Mouse (Mus musculus): Measurements from ENCODE around the gene Sh3rf1. TPM values are rescaled to one million over a fixed set of nuclear protein-coding genes. Genes with fewer than 3 reads are reported as not detected.

Gene Sh3rf1
- 11.0 and 11.4 TPM in 2 replicates for polyA plus RNA-seq (2015; fragmentation: Nextera tagmentation; extraction: Ambion mirVana)

GRCm38 (mm10) chr8:61223729-61224379, at the start of gene Sh3rf1:
TSS of gene Sh3rf1 (plus strand) at chr8:61223872.
- H3K36me3 ChIP-seq: no peaks in the 10 kb centered on the region
- H3K27ac ChIP-seq: peak within 1 kb of the TSS; percentile 88
- H3K4me2 ChIP-seq: peak within 1 kb of the TSS; percentile 87
- ATAC-seq (ENCODE audit: insufficient number of reproducible peaks, low FRiP score, low TSS enrichment, low read depth): peak; percentile 86
- H3K9me3 ChIP-seq: no peaks in the 10 kb centered on the region
- peak within 1 kb of the TSS; percentile 80 for H3K9ac ChIP-seq
- peak within 1 kb of the TSS; percentile 79 for H3K4me3 ChIP-seq
- no peaks in the 10 kb centered on the region for H3K27me3 ChIP-seq
- peaks cover 25% of the 10 kb centered on the region for H3K4me1 ChIP-seq
- under 1% methylated on average over 74 of the region's 84 CpGs for WGBS

- Histone ChIP-seq H3K9me3 (no peaks in the 10 kb centered on the region), H3K27me3 (no peaks in the 10 kb centered on the region), H3K4me2 (no peak overlapping the region), H3K36me3 (no peaks in the 10 kb centered on the region), H3K9ac (no peak overlapping the region), H3K27ac (no peak overlapping the region), H3K4me1 (no peaks in the 10 kb centered on the region), H3K4me3 (no peak overlapping the region)
- 62% methylated on average over 7 of the region's 7 CpGs for WGBS
- no peak for ATAC-seq (ENCODE audit: insufficient number of reproducible peaks, low FRiP score, low TSS enrichment, low read depth)
Measured at GRCm38 (mm10) chr8:61173921-61174492, 49.7 kb upstream of the Sh3rf1 start.

DNA sequence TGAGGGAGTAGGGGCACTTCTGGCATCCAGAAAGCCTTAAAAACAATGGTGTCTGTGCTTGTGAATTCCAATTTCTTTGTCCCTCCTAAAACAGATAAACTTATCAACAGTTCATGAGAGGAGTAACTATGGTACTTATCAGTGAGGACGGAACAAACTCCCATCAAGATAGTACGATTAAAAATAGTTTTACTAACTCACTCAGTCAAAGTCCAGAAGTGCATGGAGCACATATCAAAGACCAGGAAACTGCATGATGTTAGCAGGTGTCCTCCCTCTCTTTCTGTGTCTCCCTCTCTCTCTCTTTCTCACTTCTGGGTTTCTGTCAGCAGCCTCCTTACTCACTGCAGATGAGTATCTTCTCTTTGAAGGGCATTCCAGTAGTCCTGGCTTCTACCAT, 47.8 kb upstream of the Sh3rf1 start:
- H3K4me2 ChIP-seq: no peak overlapping the region
- H3K4me1 ChIP-seq: no peaks in the 10 kb centered on the region
- no peaks in the 10 kb centered on the region for H3K27me3 ChIP-seq
- no peak overlapping the region for H3K27ac ChIP-seq
- H3K36me3 ChIP-seq: no peaks in the 10 kb centered on the region
- H3K9me3 ChIP-seq: no peaks in the 10 kb centered on the region
- no peak for ATAC-seq (ENCODE audit: insufficient number of reproducible peaks, low FRiP score, low TSS enrichment, low read depth)
- no peak overlapping the region for H3K9ac ChIP-seq
- H3K4me3 ChIP-seq: no peak overlapping the region
- 89% methylated on average over 2 of the region's 2 CpGs for WGBS

- H3K4me1 ChIP-seq: no peaks in the 10 kb centered on the region
- H3K9me3 ChIP-seq: no peaks in the 10 kb centered on the region
- no peak for ATAC-seq (ENCODE audit: insufficient number of reproducible peaks, low FRiP score, low TSS enrichment, low read depth)
- no peak overlapping the region for H3K4me3 ChIP-seq
- H3K4me2 ChIP-seq: no peak overlapping the region
- no peak overlapping the region for H3K27ac ChIP-seq
- no peaks in the 10 kb centered on the region for H3K36me3 ChIP-seq
- H3K9ac ChIP-seq: no peak overlapping the region
- no peaks in the 10 kb centered on the region for H3K27me3 ChIP-seq
- 68% methylated on average over 12 of the region's 12 CpGs for WGBS
Measured at GRCm38 (mm10) chr8:61177680-61178593, 45.7 kb upstream of the Sh3rf1 start.

GRCm38 (mm10) chr8:61178594-61179140, 45.0 kb upstream of the Sh3rf1 start:
- no peaks in the 10 kb centered on the region for H3K36me3 ChIP-seq
- 58% methylated on average over 11 of the region's 11 CpGs for WGBS
- H3K27ac ChIP-seq: no peak overlapping the region
- no peak overlapping the region for H3K4me3 ChIP-seq
- H3K9me3 ChIP-seq: no peaks in the 10 kb centered on the region
- ATAC-seq (ENCODE audit: insufficient number of reproducible peaks, low FRiP score, low TSS enrichment, low read depth): no peak
- no peaks in the 10 kb centered on the region for H3K4me1 ChIP-seq
- no peak overlapping the region for H3K4me2 ChIP-seq
- no peaks in the 10 kb centered on the region for H3K27me3 ChIP-seq
- H3K9ac ChIP-seq: no peak overlapping the region

- no peak for ATAC-seq (ENCODE audit: insufficient number of reproducible peaks, low FRiP score, low TSS enrichment, low read depth)
- Histone ChIP-seq H3K27ac (no peak overlapping the region), H3K9ac (no peak overlapping the region), H3K9me3 (no peaks in the 10 kb centered on the region), H3K36me3 (no peaks in the 10 kb centered on the region), H3K27me3 (no peaks in the 10 kb centered on the region), H3K4me1 (no peaks in the 10 kb centered on the region), H3K4me3 (no peak overlapping the region), H3K4me2 (no peak overlapping the region)
- 84% methylated on average over 2 of the region's 2 CpGs for WGBS
Measured at GRCm38 (mm10) chr8:61181592-61181991, 42.1 kb upstream of the Sh3rf1 start.

DNA sequence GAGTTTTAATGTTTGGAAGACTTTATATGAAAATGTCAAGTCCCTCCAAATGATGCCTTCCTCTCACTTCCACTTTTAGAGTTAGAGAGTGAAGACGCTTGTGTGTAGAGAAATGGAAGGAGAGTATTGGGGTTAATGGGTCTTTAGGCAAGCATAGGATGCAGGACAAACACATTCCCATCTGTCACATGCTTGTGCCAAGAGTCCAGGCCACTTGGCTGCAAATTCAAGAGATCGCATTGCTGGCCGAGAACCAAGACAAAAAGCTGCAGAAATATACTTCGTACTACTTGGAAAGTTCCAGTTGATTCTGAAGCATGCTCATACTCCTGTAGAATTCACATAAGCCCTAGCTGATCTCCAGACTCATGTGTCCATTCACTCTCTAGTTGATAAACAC, 41.7 kb upstream of the Sh3rf1 start:
- WGBS: 76% methylated on average over 4 of the region's 4 CpGs
- Histone ChIP-seq H3K4me1 (no peaks in the 10 kb centered on the region), H3K36me3 (no peaks in the 10 kb centered on the region), H3K27me3 (no peaks in the 10 kb centered on the region), H3K9me3 (no peaks in the 10 kb centered on the region), H3K4me2 (no peak overlapping the region), H3K27ac (no peak overlapping the region), H3K4me3 (no peak overlapping the region), H3K9ac (no peak overlapping the region)
- ATAC-seq (ENCODE audit: insufficient number of reproducible peaks, low FRiP score, low TSS enrichment, low read depth): no peak

DNA sequence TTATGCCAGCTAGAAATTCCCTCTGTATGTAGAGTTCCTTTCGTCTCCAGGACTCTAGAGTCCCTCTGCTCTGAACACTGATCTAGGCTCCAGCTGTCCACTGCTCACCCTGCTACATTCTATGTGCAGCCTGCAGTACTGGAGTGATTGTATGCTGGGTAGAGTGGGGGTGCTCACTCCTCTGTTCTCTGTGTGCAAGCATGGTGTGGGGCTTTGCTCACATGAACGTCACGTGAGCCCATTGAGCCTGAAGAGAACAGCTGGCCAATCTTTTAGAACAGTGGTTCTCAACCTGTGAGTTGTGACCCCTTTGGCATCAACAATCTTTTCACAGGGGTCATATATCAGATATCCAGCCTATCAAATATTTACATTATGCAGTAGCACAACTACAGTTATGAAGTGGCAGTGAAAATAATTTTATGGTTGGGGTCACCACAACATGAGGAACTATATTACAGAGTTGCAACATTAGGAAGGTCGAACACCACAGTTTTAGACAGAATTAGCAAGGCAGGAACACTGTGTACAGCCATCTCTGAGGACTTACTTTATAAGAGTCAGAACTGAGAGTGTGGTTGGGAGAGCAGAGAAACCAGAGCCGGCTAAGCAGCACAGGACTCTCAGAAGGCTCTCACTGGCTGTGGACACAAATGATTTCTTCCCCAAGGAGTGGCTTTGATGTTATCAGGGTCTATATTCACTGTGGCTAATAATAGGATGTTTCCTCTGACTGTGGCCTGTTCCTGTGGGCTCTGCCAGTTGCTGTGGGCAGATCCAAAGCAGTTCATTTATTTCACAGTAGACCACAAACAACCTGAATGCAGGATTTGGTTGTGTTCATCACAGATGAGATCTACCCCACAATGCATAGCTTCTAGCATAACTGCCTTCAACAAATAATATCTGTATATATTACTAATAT, 38.1 kb upstream of the Sh3rf1 start:
- Histone ChIP-seq H3K9ac (no peak overlapping the region), H3K27ac (no peak overlapping the region), H3K4me2 (no peak overlapping the region), H3K9me3 (no peaks in the 10 kb centered on the region), H3K36me3 (no peaks in the 10 kb centered on the region), H3K4me1 (no peaks in the 10 kb centered on the region), H3K4me3 (no peak overlapping the region), H3K27me3 (no peaks in the 10 kb centered on the region)
- WGBS: 62% methylated on average over 5 of the region's 5 CpGs
- ATAC-seq (ENCODE audit: insufficient number of reproducible peaks, low FRiP score, low TSS enrichment, low read depth): no peak

- no peak overlapping the region for H3K9ac ChIP-seq
- 68% methylated on average over 5 of the region's 5 CpGs for WGBS
- H3K27ac ChIP-seq: no peak overlapping the region
- H3K4me2 ChIP-seq: no peak overlapping the region
- no peaks in the 10 kb centered on the region for H3K4me1 ChIP-seq
- H3K27me3 ChIP-seq: no peaks in the 10 kb centered on the region
- no peaks in the 10 kb centered on the region for H3K36me3 ChIP-seq
- H3K4me3 ChIP-seq: no peak overlapping the region
- ATAC-seq (ENCODE audit: insufficient number of reproducible peaks, low FRiP score, low TSS enrichment, low read depth): no peak
- no peaks in the 10 kb centered on the region for H3K9me3 ChIP-seq
Measured at GRCm38 (mm10) chr8:61194306-61194925, 29.3 kb upstream of the Sh3rf1 start.

DNA sequence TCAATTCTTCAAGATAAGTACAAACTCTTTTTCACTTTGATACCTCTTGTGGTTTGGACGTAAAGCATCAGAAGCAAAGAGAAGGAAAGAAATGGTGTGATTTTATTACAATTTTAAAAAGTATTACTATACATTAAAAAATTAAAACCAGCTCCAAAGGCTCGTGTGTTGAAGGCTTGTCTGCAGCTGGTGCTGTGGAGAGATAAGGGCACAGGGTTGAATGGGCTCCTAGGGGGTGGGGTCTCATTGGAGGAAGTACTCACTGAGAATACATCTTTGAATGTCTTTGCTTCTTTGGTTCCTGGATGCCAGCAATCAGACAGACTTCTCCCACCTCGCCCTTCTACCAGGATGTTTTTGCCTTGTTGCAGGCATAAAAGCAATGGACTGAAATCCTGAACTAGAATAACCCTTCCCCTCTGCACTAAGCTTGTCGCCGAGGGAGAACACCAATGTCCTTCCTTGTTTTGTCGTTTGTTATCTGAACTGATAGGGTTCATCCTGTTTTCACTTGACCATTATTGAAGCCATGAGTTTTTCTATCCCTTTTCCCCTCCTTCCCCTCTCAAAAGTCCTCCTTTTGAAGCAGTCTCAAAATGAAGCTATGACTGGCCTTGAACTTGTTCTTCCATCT, 23.3 kb upstream of the Sh3rf1 start:
- Histone ChIP-seq H3K27me3 (no peaks in the 10 kb centered on the region), H3K4me1 (no peaks in the 10 kb centered on the region), H3K27ac (no peak overlapping the region), H3K9ac (no peak overlapping the region), H3K4me3 (no peak overlapping the region), H3K9me3 (no peaks in the 10 kb centered on the region), H3K36me3 (no peaks in the 10 kb centered on the region), H3K4me2 (no peak overlapping the region)
- no peak for ATAC-seq (ENCODE audit: insufficient number of reproducible peaks, low FRiP score, low TSS enrichment, low read depth)
- 74% methylated on average over 6 of the region's 6 CpGs for WGBS
